Mouse (Mus musculus) left cerebral cortex, adult 8-10 months (tissue): ENCODE results near the gene Slc22a23. TPM values are rescaled to one million over a fixed set of nuclear protein-coding genes. Genes with fewer than 3 reads are reported as not detected.
"Not testable (repeated sequence)": the region's sequence is repeated elsewhere in the genome, so short reads cannot be mapped to it uniquely, and the experiment has no call there.

ENCODE experiments used
- DNase-seq, 2 experiments: peaks; one replicate each; pipeline ENCODE4 v3.0.0; 2022; ENCODE audit warnings: low spot score in 2 of 2
- total RNA-seq, 4 experiments: library from RNA; stranded (reverse); gene quantifications; 2 replicates each; pipeline ENCODE4 v1.2.4; 2022

Slc22a23 gene
- 10 to 100 TPM; 51.6 to 55.1 (median 53.4) TPM for total RNA-seq

DNA sequence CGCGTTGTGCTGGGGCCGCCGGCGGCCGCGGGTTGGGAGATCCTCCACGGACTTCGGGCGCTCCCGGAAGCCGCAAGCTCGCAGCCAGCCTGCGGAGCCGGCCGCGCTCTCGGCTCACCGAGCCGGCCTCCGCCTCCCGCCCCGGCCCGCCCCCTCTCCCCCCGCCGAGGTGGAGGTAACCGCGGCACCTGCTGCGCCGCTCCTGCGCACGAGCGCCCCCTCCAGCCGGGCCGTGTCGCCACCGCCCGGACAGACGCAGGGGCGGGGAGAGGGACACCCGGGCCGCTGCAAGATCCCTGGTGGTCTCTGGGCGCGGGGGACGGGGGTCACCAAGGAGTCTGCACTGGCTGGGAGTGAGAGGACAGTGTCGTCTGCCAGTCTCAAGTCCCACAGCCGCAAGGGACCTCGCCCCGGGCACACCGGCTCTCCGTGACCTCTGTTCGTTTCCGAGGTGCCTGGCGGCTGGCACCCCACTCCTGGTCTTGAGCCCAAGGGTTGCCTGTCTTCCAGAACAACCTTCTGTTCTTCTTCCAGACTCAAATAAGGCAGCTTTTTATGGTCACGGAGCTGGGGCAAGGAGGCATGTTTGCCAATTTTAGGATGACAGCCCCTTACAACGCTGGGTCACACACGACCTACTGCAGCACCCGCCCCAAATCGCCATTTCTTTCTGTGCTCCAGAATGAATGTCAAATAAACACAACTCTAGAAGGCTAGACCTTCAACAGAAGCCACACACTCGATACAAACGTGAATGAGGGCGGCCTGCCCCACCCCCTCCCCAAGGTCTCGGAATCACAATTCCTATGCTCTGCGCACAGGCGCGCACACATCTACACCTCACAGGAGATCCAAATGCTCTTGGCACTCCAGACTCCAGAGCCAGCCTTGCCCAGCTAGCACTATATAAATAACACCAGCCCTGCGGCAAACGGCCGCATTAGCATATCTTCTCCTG lies at the start of gene Slc22a23:
Slc22a23 (minus strand) TSS at position 55 of the 958 bp plus-strand sequence.
- DNase-seq: peak; percentile 51 to 68

DNA sequence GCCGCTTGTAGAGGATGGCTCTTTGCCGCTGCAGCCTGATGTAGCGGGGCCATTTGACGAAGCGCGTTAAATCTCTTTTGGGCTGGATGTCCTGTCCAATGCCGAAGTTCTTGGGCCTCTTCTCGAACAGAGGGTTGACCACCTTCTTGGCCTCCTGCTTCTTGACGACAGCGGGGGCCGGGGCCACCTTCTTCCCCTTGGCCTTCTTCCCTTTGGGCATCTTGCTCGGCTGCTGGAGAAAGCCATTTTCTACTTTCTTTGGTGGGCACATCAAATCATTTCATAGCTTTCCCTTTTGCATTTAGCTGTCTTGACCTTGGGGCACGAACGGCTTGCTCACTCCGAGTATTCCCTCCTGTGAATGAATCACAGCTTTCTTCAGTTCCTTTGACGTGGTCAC lies 49.3 kb upstream of the Slc22a23 start:
- not testable (repeated sequence) for DNase-seq

DNA sequence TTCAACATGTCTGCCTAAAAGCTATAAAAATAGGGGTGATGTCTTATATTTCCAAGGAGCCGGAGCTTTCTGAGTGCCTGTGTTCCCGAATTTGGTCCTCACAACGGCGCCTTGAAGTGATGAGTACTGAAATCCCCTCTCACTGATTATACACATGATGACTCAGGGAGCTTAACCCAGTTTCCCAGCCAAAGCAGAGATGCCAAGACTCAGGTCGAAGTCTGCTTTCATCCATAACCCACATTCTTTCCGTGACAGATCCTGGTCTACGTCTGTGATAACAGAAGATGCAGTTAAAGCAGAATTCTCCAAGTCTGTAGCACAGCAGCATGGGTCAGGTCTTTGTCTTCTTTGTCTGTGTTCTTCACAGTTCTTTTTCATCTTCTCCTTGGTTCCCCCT lies 47.4 kb upstream of the Slc22a23 start:
- DNase-seq: no peak

DNA sequence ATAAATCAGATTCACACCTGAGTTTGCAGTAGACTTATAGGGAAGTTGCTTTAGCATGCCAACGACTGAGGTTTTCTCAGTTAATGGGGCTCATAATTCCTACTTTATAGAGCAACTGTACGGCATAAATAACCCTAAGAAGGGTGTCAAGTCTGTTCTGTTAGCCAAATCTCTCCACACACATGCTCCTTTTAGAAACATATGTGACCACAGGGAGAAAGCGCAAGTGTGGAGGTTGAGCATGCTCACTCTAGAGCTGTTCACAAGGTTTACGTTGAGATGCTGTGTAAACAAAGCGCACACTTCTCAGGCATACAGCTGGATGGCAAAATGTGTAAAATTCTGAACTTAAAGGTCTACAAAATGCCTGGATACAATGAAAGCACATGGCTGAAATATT lies 43.2 kb upstream of the Slc22a23 start:
- DNase-seq: no peak

DNA sequence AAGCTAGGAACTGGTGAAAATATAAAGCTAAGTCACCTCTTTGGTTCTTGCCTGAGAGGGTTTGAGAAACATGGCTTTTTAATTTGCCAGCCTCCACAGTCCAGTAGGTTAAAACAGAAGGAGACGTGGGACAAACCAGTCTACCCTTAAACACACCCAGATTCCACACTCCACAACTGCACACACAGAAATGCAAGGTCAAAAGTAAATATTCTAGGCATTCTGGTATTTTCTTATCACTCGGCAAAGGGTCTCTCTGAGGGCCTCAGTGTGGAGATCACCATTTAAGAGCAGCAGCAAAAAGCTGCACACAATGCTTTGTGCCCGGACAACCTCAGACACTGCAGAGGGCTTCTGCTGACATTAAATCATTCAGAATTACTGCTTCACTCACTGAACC lies 38.4 kb upstream of the Slc22a23 start:
- no peak for DNase-seq

DNA sequence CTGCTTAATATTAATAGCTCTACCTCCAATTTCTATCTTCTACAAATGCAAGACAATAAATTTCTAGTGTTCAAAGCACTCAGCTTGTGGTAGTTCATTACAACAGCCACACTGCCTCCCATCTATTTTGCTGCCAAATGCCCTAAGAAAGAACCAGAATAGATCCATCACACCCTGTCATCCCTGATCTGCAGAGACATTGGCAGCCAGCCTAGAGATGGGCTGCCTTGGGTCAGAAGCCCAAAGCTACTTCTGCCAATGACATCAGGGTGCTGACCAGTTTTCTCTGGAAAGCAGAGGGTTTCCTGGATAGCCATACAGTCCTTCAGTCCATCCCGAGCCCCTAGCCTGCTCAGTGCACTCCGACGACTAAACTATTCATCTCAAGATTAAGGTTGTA lies 33.9 kb upstream of the Slc22a23 start:
- no peak for DNase-seq

DNA sequence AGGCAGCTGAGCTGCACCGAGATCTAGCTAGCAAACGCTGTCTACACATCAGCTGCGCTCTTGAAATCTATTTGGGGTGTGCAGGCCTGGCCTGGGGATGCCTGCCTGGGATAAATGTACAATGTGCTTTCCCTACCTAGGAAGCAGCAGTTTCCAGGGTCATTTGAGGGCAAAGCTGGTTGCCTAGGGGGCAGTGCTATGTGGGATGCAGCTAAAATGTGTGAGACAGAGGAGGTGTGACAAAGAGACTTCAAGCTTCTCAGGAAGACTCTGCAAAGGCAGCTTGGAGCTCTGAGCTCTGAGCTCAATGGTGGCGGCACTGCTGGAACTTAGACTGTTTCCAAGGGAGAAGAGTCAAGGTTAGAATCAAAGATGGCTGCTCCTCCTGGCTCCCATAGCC lies 30.2 kb upstream of the Slc22a23 start:
- DNase-seq: peak; percentile 25 to 56

DNA sequence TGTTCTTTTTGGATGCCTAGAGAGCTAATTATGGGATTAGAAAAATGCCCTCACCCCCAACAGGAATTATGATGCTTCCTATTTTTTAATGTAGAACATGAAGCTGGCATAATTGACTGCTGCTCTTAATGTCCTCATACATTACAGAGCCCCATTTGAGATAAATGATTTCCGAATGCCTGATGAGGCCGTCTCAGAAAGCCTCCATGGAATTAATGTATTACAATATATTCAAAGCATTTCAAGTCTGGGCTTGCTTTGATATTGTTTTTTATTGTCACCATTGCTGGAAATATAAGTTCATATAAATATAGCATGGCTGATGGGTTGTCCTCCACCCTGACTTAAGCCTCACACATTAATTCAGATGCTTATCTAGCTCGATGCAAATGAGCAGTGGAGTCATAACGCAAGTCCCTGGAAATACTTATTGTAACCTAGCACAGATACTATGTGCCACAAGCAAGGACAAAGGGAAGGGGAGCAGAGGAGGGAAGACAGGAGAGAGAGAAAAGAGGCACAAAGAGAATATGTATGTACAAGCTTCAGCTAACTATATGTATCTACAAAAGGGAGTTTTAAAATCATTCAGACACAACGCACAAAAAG lies 28.0 kb upstream of the Slc22a23 start:
- no peak for DNase-seq

DNA sequence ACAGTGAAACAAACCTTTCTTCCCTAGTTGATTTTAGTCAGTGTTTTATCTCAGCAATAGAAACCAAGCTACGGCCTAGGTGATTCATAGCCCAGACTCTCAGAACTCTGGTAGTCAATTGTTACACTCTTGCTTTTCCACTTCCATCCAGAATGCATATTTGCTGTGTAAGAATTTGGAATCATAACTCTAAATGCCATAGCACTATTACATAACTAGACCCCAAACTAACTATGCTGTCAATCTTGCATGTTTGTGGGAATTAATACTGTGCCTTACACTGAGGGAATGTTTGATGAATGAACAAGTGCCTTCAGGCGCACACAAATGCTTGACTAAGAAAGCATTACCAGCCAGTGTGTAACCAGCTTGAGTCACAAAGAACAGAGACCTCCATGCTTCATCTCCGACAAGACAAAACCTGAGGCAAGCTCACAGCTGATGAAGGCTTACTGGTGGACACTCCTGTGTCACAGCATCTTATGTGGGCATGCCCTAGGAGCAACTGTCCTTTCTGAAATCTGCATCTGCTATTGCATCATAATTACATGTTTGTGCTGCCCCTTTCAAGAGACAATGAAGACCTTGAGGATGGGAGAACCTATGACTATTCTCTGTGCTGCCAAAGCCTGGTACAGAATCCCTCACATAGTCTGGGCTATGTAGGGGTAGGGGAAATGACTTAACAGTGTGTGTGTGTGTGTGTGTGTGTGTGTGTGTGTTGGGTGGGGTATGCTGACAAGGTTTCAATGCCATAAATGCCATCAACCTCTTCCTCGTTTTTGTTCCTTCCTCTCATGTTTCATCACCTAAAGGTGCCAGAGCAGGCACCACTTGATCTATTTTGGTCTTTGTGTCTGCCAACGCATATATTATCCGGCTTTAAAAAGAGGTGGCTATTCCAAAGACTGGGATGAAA lies 27.2 kb upstream of the Slc22a23 start:
- DNase-seq: peak in 1 of 2 experiments; percentile 7

DNA sequence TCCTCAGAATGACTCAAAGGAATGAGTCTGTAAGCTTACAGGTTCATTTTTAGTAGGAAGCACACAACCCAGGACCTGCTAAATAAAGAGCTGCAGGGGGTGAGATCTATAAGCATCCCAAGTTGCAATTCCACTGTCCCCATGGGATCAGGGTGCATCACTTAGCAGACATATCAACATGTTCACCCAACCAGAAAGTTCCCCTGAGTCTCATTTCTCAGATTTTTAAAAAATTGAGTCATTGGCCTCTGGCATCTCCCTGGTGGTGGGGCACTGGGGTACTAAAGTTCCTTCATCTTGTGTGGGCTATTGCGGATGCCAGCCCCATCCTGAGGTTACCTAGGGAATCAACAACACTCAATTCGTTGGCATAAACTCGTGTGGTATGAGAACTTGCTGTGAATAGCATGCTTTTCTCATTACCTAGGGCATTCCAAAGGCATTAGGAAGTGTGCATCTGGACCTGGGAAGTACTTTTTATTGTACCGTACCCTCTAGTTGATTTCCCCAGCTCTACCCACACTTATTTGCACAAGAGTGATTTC lies 25.4 kb upstream of the Slc22a23 start:
- DNase-seq: no peak

DNA sequence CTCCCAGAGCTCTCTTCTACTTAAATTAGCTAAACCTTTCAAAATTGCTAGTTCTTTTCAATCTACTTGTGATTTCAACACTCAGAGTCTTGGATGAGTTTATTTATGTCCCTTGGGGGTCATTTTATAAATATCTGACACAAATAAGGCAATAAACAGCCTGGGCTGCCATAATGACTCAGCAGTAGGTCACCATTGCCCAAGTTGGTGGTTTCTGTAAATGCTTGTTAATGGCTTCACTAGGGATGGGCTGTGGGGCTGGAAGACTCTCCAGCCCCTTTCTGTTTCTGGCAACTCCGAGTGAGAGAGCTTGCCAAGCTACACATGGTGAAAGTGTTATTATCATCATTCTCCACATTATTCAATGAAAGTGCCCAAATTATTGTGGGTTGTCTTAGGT lies 20.2 kb upstream of the Slc22a23 start:
- DNase-seq: no peak

DNA sequence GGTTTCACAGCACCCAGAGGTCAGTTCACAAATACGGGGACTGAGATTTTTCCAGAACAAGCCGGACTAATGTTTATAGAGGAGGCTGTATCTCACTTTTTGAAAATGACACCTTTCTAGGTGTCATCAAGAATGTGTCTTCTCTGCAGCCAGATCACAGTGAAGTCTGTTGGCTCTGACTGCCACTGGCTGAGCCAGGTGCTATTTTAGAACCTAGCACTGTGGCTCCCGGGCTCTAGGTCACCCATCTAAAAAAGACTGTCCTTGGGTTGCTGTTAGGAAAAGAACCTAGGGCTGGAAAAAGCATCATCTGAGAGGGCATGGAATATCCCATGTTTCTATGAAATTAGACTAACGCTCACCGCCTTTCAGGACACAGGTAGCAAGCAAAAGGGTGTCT lies 10.7 kb upstream of the Slc22a23 start:
- no peak for DNase-seq

DNA sequence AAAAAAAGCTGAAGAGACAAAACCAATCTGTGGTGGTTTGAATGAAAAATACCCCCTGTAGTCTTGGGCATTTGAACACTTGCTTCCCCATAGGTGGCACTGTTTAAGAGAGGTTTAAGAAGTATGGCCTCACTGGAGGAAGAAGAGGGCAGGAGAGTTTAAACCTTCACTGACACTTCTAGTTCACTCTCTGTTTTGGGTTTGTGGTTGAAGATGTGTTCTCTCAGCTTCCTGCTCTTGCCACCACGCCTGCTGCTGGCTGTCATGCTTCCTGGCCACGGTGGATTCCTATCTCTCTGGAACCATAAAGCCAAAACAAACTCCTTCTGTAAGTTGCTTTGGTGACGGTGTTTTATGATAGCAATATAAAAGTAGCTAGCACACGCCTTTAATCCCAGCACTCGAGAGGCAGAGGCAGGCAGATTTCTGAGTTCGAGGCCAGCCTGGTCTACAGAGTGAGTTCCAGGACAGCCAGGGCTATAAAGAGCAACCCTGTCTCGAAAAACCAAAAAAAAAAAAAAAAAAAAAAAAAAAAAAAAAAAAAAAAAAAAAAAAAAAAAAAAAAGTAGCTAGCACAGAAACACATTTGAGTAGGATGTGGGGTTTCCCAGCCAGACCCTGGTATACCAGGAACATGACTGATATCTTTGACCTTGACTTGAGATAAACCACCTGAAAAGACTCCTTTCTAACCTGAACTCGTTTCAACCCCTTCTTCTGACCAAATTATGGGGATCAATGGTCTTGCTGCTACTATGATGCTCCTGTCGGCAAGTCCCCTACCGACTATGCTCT lies 10.0 kb upstream of the Slc22a23 start:
- DNase-seq: no peak

DNA sequence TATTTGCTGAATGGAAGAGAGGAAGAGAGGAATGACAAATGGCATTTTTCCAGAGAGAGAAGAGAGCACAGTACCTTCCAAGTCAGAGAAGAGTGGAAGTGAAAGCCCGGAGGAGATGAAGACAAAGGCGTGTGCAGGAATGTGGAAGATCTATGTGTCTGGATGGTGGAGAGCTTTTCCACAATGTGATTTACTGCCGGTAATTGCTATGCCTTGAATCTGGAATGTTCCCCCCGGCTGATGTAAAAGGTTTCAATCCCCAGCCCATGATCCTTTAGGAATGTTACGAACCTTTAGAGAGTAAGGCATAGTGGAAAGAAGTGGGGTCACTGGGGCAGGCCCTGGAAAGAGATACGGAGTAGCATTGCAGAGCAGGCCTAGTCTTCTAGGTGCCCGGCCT lies 8.3 kb upstream of the Slc22a23 start:
- no peak for DNase-seq

DNA sequence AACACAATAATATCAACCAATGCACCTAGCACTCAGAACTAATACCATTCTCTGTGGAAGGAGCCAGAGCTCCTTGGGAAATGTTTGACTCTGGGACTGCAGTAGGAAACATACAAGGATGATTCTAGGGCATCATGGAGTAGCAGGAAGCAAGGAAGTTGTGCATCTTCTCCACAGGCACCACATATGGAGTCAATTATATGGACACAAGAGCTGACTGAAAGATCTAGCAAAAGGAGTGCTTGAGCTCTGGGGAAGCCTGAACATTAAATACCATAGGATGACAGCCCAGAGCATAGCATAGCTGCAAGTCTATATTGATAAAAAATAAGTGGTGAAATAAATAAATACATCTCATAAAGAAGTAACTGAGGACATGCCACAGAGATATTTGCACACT lies 6.5 kb upstream of the Slc22a23 start:
- no peak for DNase-seq

DNA sequence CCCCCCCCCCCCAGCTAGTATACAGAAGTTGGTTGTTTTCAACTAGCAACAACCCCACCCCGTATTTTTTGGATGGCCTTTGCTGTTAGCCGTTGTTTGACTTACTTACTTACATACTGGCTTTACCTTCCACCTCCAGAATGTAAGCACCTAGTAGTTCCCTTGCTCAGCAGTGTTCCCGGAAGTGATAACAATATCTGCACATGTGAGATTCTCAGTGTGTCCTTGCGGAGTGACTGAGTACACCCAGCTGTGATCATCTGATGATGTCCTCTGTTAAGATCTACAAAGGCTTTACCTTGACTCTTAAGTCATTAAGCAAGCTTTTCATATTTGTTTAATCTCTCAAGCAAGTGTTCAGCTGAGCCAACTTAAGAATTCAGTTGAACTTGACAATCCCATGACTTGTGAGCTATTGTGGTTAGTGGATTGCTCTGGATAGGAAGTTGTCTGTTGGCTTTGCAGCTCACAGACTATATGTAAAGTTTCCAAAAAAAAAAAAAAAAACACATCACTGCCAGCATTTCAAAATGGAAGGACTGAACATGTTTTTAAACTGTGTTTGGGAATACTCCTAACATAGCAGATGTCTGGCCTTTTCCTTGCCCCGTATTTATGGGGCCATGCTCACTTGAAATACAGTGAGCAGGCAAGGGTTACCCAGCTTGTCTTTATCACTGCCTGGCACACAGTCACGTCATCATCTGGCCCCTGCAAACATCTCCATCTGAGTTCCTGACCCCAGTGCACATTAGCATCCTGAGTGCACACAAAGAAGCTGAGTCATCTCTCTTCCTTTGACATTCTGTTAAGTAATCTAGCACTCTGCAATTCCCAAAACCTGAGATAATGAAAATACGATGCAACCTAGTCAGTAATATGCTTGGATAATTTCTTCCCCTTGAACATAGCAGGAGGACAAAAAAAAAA lies 3.2 kb upstream of the Slc22a23 start:
- no peak for DNase-seq

DNA sequence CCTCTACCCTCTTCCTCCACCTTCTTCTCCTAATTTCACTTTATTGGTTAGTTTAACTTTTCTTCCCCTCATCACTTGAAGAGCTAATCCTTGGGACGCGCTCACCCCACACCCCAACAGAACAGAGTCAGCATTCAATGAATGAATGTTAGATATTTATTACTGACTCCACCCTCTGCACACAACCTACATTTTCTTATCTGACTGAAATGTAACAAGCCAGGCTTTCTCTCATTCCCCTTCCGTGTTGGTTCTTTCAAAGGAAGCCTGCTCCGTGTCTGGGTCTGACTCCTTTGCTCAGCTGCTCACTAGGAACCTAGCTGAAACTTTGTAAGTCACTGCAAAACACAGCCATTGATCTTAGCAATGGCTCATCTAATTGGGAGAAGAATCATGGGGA lies 1.8 kb upstream of the Slc22a23 start:
- no peak for DNase-seq

DNA sequence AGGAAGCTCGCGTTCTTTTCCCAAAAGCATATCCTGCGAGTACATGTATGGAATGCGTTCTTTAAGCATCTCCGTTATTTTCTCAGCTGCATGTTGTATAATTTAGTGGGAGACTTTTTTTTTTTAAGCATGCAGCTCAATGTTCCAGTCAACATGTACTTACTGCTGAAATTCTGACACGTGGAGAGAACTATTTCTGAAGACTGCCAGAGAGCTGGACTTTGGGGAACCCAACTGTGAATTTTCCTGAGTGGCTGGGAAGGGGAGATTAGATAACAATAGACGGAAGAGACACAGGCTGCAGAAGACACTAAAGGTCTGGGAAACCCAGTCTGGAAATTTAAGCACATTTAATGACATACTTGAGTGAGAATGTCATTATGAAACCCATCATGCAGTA lies 1.3 kb upstream of the Slc22a23 start:
- no peak for DNase-seq

DNA sequence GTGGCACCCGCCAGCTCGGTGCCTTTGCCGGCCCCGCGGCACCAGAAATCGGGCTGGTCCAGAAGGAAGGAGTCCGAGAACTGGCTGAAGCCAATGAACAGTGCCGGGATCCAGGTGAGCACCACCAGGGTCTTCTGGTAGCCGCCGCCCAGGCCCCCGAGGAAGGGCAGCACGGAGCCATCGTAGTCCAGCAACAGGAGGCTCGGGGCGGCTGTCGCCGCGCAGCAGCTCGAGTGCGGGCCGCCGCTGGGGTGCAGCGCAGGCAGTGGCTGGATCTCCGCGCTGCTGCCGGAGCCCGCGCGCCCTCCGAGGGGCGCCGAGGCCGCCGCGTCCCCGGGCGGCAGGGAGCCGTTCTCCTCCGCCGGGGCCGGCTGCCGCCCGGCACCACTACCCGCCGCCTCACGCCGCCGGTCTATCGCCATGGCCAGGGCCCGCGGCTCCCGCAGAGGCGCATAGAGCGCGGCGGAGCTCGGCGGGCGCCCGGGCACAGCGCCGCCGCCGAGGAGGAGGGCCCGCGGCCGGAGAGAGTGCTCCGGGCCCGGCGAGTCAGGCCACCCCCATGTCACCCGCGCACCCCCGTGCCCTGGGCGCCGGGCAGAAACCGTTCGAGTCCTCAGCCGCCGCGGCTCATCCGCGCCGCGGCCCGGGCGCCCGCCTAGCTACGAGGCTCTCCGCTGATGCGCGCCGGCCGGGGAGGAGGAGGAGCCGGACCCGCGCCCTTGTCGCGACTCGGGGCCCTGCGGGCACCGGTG lies 430 bp downstream of the Slc22a23 start:
- DNase-seq: peak; percentile 31 to 56
